Mouse (Mus musculus): ENCODE results near the gene Gm3020. TPM values are rescaled to one million over a fixed set of nuclear protein-coding genes. Genes with fewer than 3 reads are reported as not detected.

The Gm3020 gene
- polyA plus RNA-seq (2017; shearing (Covaris generic)) = not detected

DNA sequence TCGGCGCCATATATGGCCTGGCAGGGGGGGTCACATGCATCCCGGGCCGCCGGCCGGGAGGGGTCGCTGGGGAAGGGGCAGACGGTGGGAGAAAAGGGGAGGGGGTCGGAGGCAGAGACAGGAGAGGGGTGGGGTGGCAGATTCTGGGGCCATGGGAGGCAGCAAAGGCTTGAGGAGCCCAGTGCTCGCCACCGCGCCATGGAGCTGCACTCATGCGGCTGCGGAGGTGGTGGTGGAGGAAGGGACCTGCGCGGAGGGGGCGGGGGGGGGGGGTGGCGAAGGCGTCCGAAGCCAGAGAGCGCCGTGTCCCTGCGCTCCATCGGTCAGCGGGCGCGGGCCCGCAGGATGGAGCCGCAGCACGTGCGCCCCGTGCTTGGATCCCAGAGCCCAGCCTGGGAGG lies at the start of gene Gm3020:
Gene Gm3020, plus strand, starts transcription at position 301 of the 400 bp plus-strand sequence.

DNA sequence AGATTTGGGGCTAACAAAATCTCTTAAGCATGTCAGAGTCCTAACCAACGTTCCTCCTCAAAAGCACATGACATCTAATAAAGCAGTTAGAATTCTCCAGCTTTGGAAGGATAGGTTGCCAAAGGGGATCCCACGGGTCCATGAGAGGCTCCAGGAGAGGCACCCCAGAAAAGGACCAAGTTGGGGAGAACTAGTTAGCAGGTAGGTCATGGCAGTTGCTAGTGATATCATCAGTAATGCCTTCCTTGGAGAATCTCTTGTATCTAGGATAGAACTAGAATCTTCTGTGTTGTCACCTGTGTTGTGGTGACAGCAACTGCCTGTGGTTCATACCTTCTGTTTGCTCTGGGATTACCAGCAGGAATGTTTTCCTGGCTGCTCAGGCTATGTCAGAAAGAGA lies 17.6 kb upstream of the Gm3020 start, which contains the start of gene Gm3012:
Gene Gm3012, plus strand, starts transcription at position 301 of the 400 bp plus-strand sequence.

DNA sequence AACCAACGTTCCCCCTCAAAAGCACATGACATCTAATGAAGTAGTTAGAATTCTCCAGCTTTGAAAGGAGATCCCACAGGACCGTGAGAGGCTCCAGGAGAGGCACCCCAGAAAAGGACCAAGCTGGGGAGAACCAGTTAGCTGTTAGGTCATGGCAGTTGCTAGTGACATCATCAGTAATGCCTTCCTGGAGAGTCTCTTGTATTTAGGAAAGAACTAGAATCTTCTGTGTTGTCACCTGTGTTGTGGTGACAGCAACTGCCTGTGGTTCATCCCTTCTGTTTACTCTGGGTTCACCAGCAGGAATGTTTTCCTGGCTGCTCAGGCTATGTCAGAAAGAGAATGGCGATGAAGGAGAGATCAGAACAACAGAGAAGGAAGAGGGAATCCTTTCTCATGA lies 36.7 kb downstream of the Gm3020 start, which contains the start of gene Gm3043:
Gene Gm3043, plus strand, starts transcription at position 301 of the 400 bp plus-strand sequence.

Other genes with a start within 250 kb of the Gm3020 start
- not detected for gene Gm10409, start 239.4 kb upstream of the Gm3020 start, polyA plus RNA-seq (2017; shearing (Covaris generic))
- not detected for gene Gm3005, start 223.9 kb upstream of the Gm3020 start, polyA plus RNA-seq (2017; shearing (Covaris generic))
- not detected for gene Gm10408, start 202.7 kb upstream of the Gm3020 start, polyA plus RNA-seq (2017; shearing (Covaris generic))
- gene Gm3012, start 17.5 kb upstream of the Gm3020 start, polyA plus RNA-seq (2017; shearing (Covaris generic)) = not detected
- not detected for gene Gm3043, start 36.8 kb downstream of the Gm3020 start, polyA plus RNA-seq (2017; shearing (Covaris generic))
- gene Gm3002, start 158.0 kb downstream of the Gm3020 start, polyA plus RNA-seq (2017; shearing (Covaris generic)) = not detected
- gene Gm3033, start 194.2 kb downstream of the Gm3020 start, polyA plus RNA-seq (2017; shearing (Covaris generic)) = not detected
- gene Gm2916, start 232.1 kb downstream of the Gm3020 start, polyA plus RNA-seq (2017; shearing (Covaris generic)) = not detected